Mouse (Mus musculus): ENCODE data around the gene Anapc15-ps. TPM values are rescaled to one million over a fixed set of nuclear protein-coding genes. Genes with fewer than 3 reads are reported as not detected.

Gene Anapc15-ps
- polyA plus RNA-seq, 1 experiment = not detected

- 31% methylated on average over 6 of the region's 6 CpGs for WGBS
- TF ChIP-seq POLR2A (IDR thresholded peaks at IDR 0.05; ENCODE audit: low read depth, low read length) = no peak
- TF ChIP-seq CTCF (conservative IDR thresholded peaks at IDR 0.05; ENCODE audit: insufficient read depth, insufficient read length, low read depth, low read length) = no peak
- H3K4me3 ChIP-seq (ENCODE audit: insufficient read depth, low read depth, low read length) = no peak overlapping the region
- no peaks in the 10 kb centered on the region for H3K36me3 ChIP-seq (ENCODE audit: control insufficient read depth, insufficient read depth, low read length)
- no peaks in the 10 kb centered on the region for H3K27me3 ChIP-seq (replicated peaks; ENCODE audit: control insufficient read depth, insufficient read depth, low read length)
- peaks cover 21% of the 10 kb centered on the region for H3K4me1 ChIP-seq (ENCODE audit: control insufficient read depth, insufficient read depth, low read length)
- H3K27ac ChIP-seq (ENCODE audit: insufficient read depth, low read depth, low read length) = peak overlapping the region; percentile 58
- DNase-seq = peak; percentile 77
These were observed 29.4 kb downstream of the Anapc15-ps start for GRCm38 (mm10) chr10:95643696-95644360.

GRCm38 (mm10) chr10:95643042-95643441, 30.2 kb downstream of the Anapc15-ps start:
- no peak for DNase-seq
- Histone ChIP-seq H3K27ac (ENCODE audit: insufficient read depth, low read depth, low read length) (no peak overlapping the region), H3K36me3 (ENCODE audit: control insufficient read depth, insufficient read depth, low read length) (no peaks in the 10 kb centered on the region), H3K4me3 (ENCODE audit: insufficient read depth, low read depth, low read length) (no peak overlapping the region), H3K4me1 (ENCODE audit: control insufficient read depth, insufficient read depth, low read length) (peaks cover 21% of the 10 kb centered on the region), H3K27me3 (replicated peaks; ENCODE audit: control insufficient read depth, insufficient read depth, low read length) (no peaks in the 10 kb centered on the region)
- TF ChIP-seq POLR2A (IDR thresholded peaks at IDR 0.05; ENCODE audit: low read depth, low read length) (no peak), CTCF (conservative IDR thresholded peaks at IDR 0.05; ENCODE audit: insufficient read depth, insufficient read length, low read depth, low read length) (no peak)
- 82% methylated on average over 5 of the region's 5 CpGs for WGBS

DNA sequence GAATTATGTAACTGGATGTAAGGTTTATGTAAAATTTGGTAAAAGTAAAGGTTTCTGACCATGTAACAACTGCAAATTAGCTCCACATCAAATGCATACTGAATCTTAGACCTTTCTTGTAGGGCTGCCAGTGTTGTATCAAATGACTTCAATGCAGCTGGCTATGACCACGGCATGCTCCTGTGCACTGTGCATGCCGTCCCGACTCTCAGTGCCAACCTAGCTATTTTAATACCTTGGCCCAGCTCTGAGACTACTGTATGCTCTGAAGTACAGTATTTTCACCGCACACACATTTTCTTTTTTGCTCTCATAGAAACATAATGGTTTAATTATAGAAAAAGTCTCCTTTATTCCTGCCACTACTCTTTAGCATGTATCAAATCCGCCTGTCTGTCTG, 31.9 kb downstream of the Anapc15-ps start:
- Histone ChIP-seq H3K27ac (ENCODE audit: insufficient read depth, low read depth, low read length) (no peak overlapping the region), H3K27me3 (replicated peaks; ENCODE audit: control insufficient read depth, insufficient read depth, low read length) (no peaks in the 10 kb centered on the region), H3K4me3 (ENCODE audit: insufficient read depth, low read depth, low read length) (no peak overlapping the region), H3K36me3 (ENCODE audit: control insufficient read depth, insufficient read depth, low read length) (no peaks in the 10 kb centered on the region), H3K4me1 (ENCODE audit: control insufficient read depth, insufficient read depth, low read length) (peaks cover 13% of the 10 kb centered on the region)
- WGBS = 68% methylated on average over 5 of the region's 5 CpGs
- TF ChIP-seq CTCF (conservative IDR thresholded peaks at IDR 0.05; ENCODE audit: insufficient read depth, insufficient read length, low read depth, low read length) = no peak
- no peak for TF ChIP-seq POLR2A (IDR thresholded peaks at IDR 0.05; ENCODE audit: low read depth, low read length)
- DNase-seq = no peak

GRCm38 (mm10) chr10:95639429-95639828, 33.8 kb downstream of the Anapc15-ps start:
- no peak overlapping the region for H3K4me3 ChIP-seq (ENCODE audit: insufficient read depth, low read depth, low read length)

GRCm38 (mm10) chr10:95634751-95635150, 38.5 kb downstream of the Anapc15-ps start:
- WGBS = 93% methylated on average over 15 of the region's 15 CpGs
- no peak for DNase-seq
- Histone ChIP-seq H3K27ac (ENCODE audit: insufficient read depth, low read depth, low read length) (no peak overlapping the region), H3K36me3 (ENCODE audit: control insufficient read depth, insufficient read depth, low read length) (no peaks in the 10 kb centered on the region), H3K4me3 (ENCODE audit: insufficient read depth, low read depth, low read length) (no peak overlapping the region), H3K27me3 (replicated peaks; ENCODE audit: control insufficient read depth, insufficient read depth, low read length) (no peaks in the 10 kb centered on the region), H3K4me1 (ENCODE audit: control insufficient read depth, insufficient read depth, low read length) (no peaks in the 10 kb centered on the region)
- TF ChIP-seq POLR2A (IDR thresholded peaks at IDR 0.05; ENCODE audit: low read depth, low read length) = no peak
- TF ChIP-seq CTCF (conservative IDR thresholded peaks at IDR 0.05; ENCODE audit: insufficient read depth, insufficient read length, low read depth, low read length) = no peak

More at GRCm38 (mm10) chr10:95639429-95639828, 33.8 kb downstream of the Anapc15-ps start:
- Histone ChIP-seq H3K27me3 (replicated peaks; ENCODE audit: control insufficient read depth, insufficient read depth, low read length) (no peaks in the 10 kb centered on the region), H3K27ac (ENCODE audit: insufficient read depth, low read depth, low read length) (no peak overlapping the region), H3K36me3 (ENCODE audit: control insufficient read depth, insufficient read depth, low read length) (no peaks in the 10 kb centered on the region), H3K4me1 (ENCODE audit: control insufficient read depth, insufficient read depth, low read length) (peaks cover 11% of the 10 kb centered on the region; the same call in 1 of the 2 replicates)
- DNase-seq = no peak
- 79% methylated on average over 5 of the region's 5 CpGs for WGBS
- TF ChIP-seq CTCF (conservative IDR thresholded peaks at IDR 0.05; ENCODE audit: insufficient read depth, insufficient read length, low read depth, low read length) (no peak), POLR2A (IDR thresholded peaks at IDR 0.05; ENCODE audit: low read depth, low read length) (no peak)

DNA sequence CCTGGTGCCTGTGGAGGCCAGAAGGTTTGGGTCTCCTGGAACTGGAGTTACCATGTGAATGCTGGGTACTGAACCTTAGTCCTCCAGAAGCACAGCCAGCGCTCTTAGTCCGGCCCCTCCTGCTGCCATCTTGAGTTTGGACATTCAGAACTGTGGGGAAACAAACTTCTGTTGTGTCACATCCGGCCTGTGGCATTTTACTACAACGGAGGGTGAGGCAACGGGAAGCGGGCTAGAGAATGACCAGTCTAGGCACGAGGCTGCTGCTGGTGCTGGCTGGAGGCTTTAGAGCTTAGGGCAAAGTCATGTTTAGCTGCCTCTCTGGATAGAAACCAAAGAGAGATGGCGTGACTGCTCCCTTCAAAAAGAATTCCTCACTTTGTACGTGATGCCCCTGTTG, 39.0 kb downstream of the Anapc15-ps start:
- 94% methylated on average over 9 of the region's 9 CpGs for WGBS
- TF ChIP-seq POLR2A (IDR thresholded peaks at IDR 0.05; ENCODE audit: low read depth, low read length) (no peak), CTCF (conservative IDR thresholded peaks at IDR 0.05; ENCODE audit: insufficient read depth, insufficient read length, low read depth, low read length) (no peak)

DNA sequence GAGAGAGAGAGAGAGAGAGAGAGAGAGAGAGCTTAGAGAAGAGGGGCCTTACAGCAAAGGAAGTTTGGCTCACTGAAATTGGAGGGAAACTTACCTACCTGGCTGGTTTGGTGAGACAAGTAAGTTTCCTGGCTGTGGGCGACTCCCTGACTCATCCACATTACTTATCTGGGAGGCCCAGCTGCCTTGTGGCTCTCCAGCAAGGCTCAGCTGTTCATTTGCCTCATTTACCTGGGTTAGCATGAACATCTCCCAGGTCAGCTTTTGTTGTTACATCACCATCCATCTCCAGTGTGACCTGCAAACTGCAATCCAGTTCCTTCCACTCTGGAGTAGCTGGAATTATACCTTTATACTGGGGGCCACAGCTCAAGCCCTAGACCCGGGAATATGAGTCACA, 41.7 kb downstream of the Anapc15-ps start:
- H3K36me3 ChIP-seq (ENCODE audit: control insufficient read depth, insufficient read depth, low read length) = no peaks in the 10 kb centered on the region
- 88% methylated on average over 2 of the region's 2 CpGs for WGBS
- no peak overlapping the region for H3K4me3 ChIP-seq (ENCODE audit: insufficient read depth, low read depth, low read length)
- no peaks in the 10 kb centered on the region for H3K27me3 ChIP-seq (replicated peaks; ENCODE audit: control insufficient read depth, insufficient read depth, low read length)
- TF ChIP-seq POLR2A (IDR thresholded peaks at IDR 0.05; ENCODE audit: low read depth, low read length) (no peak), CTCF (conservative IDR thresholded peaks at IDR 0.05; ENCODE audit: insufficient read depth, insufficient read length, low read depth, low read length) (no peak)
- no peaks in the 10 kb centered on the region for H3K4me1 ChIP-seq (ENCODE audit: control insufficient read depth, insufficient read depth, low read length)
- DNase-seq = no peak
- H3K27ac ChIP-seq (ENCODE audit: insufficient read depth, low read depth, low read length) = no peak overlapping the region

More for the DNA sequence above, 39.0 kb downstream of the Anapc15-ps start:
- H3K4me1 ChIP-seq (ENCODE audit: control insufficient read depth, insufficient read depth, low read length) = no peaks in the 10 kb centered on the region
- no peak overlapping the region for H3K4me3 ChIP-seq (ENCODE audit: insufficient read depth, low read depth, low read length)
- no peak for DNase-seq
- H3K36me3 ChIP-seq (ENCODE audit: control insufficient read depth, insufficient read depth, low read length) = no peaks in the 10 kb centered on the region
- no peak overlapping the region for H3K27ac ChIP-seq (ENCODE audit: insufficient read depth, low read depth, low read length)
- H3K27me3 ChIP-seq (replicated peaks; ENCODE audit: control insufficient read depth, insufficient read depth, low read length) = no peaks in the 10 kb centered on the region

All from kidney, adult 2 months (tissue).